Mouse (Mus musculus): Measurements from ENCODE around the gene Tmem186.

Tmem186 gene

GRCm38 (mm10) chr16:8666452-8666851 is 28.9 kb upstream of the Tmem186 start:
- DNase-seq = no peak

DNA sequence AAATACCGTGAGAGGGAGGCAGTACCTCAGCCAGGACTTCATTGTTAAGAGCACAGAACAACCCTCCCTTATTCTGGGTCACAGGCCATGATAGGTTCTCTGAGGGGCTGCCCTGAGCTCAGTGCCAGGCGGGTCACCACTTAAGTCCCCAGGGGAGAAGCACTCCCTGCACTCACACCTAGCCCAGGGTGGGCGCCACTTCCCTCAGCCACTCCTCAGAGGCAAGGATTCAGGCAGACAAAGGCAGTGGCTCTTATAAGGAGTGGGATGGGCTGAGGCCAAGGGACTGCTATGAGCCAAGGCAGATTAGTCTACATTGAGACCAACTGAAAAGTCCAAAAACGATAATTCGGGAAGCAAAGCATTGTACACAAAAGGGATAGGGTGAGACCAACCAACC is 27.9 kb upstream of the Tmem186 start:
- no peak for DNase-seq

GRCm38 (mm10) chr16:8663606-8664539 is 26.4 kb upstream of the Tmem186 start:
- peak; percentile 52 for DNase-seq

- DNase-seq = no peak
Observed at GRCm38 (mm10) chr16:8663022-8663421, 25.5 kb upstream of the Tmem186 start.

- no peak for DNase-seq
Observed at GRCm38 (mm10) chr16:8658764-8659163, 21.3 kb upstream of the Tmem186 start.

GRCm38 (mm10) chr16:8658349-8658748 is 20.8 kb upstream of the Tmem186 start:
- no peak for DNase-seq

DNA sequence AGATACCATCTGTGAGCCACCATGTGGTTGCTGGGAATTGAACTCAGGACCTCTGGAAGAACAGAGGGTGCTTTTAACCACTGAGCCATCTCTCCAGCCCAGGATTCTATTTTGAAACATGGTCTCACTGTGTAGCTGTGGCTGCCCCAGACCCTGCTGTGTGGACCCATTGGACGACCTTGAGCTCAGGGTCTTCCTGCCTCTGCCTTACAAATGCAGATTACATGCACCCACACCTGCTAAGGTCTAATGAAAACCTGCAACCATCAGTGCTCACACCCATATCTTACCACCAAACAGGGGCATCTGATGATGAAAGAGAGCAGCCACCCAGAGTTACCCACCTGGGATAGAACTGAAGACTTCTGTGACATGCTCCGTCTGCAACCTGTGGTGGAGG is 18.7 kb upstream of the Tmem186 start:
- DNase-seq = no peak

DNA sequence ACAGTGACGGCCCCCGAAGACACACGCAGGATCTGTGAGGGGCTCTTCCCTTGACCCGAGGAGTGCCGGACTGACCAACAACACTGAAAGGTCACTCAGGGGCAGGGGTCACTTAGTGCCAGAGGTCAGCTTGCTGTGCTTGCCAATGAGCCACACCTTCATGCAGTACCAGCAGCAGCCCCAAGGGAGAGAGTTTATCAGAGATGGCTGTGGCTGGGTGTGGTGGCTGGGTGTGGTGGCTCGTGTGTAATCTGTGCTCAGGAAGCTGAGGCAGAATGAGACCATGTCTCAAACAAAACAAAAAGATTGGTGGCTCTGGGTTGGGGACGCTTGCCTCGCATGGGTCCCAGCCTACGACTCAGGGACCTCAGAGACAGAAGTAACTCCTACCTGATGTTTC is 18.1 kb upstream of the Tmem186 start:
- no peak for DNase-seq

- no peak for DNase-seq
Observed at GRCm38 (mm10) chr16:8655108-8655507, 17.6 kb upstream of the Tmem186 start.

DNA sequence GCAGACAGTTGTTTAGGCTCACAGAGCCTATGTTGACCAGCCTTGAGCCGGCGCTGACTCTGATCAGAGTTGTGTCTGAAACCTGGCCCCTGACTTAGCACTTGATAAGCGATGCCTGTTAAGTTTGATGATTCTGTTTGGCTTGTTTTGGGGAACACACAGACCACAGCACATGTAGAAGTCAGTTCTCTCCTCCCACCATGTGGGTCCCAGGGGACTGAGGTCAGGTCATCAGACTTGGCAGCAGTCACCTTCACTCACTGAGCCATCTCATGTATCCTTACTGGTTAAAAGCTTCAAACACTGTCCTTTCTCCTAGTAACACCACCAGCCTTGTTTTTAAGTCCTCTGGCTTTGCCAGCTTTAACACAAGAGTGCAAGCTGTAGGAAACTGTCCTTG is 12.5 kb upstream of the Tmem186 start:
- no peak for DNase-seq

DNA sequence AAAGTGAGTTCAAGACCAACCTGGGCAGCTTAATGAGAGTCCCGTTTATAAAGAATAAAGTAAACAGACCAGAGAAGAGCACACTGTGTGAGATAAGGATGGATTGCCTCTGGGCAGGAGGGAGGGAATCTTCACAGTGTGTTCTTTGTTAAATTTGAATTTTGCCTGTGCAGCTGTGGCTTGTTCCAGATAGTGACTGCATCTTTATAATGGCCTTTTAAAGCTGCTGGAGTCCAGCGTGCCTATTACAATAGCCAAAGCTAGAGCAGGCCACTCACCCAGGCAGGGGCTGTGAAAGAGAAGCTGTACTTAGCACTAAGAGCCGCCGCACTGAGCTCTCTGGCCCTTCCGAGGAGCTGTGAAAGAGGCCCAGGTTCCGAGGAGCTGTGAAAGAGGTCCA is 8.0 kb upstream of the Tmem186 start:
- peak; percentile 56 for DNase-seq

- peak; percentile 48 for DNase-seq
Observed at GRCm38 (mm10) chr16:8643855-8644254, 6.3 kb upstream of the Tmem186 start.

DNA sequence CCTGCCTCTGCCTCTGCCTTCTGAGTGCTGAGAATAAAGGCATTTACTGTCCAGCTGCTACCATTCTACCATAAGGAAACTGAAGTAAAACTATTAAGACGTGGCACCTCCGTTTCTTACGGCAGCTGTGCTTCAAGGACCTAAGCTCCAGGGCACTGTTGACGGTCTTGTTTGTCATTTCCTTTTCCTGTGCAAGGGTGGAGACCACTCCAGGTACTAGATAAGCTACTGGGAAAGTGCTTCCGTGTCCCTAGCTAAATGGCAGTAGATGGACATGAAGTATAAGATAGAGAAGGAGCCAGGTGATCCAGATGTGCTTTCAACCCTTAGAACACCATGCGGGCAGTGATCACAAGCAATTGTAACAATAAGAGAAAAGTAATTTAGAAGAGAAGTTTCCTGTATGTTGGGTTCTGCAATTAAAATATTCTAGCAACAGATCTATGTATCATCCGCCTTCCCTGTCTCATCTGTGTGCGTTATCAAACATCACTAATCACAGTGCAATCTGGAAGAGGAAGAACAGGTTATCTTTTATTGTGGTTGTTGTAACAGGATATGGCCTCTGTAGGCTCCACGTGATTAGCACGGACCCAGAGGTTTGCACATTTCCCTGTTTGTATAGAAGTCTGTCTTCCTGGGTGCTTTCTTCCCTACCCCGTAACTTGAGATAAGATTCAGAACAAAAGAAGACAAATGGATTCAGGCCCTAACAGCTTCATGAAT is 2.1 kb upstream of the Tmem186 start:
- no peak for DNase-seq

DNA sequence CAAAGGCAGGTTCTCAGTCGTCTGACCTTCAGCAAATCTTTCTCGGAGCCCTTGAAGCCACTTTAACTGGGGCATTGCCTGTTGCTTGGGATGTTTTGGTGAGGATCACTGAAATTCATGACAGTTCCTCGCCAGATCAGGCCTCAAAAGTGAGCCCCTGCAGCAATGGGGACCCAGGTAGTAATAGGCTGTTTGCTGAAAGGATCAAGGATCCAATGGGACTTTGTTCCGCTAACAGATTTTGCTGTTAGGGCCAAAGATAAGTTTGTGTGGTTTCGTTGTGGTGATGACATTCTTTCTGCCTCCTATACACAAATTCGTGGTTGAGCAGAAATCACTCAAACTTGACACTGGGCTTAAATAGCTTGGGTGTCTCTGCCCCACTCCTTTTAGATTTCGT is 619 bp upstream of the Tmem186 start:
- no peak for DNase-seq

- no peak for DNase-seq
Observed at GRCm38 (mm10) chr16:8636867-8637216, 670 bp downstream of the Tmem186 start.

DNA sequence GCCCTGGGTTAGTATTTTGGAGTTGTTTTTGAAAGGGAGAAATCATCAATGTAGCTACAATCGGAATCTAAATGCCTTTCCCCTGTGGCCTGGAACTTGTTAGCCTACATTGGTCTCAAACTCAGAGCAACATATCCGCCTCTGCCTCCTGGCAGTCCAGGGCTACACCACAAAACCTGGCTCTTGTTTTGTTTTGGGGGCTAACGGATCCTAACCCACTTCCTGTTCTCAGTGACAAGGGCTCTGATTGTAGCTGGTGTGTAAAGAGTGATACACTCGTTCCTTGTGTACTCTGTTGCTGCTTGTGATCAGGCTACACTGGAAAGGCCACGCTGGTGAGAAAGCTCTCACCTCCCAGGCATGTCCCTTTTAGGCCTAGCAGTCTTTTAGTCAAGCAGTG is 6.1 kb downstream of the Tmem186 start:
- DNase-seq = no peak

DNA sequence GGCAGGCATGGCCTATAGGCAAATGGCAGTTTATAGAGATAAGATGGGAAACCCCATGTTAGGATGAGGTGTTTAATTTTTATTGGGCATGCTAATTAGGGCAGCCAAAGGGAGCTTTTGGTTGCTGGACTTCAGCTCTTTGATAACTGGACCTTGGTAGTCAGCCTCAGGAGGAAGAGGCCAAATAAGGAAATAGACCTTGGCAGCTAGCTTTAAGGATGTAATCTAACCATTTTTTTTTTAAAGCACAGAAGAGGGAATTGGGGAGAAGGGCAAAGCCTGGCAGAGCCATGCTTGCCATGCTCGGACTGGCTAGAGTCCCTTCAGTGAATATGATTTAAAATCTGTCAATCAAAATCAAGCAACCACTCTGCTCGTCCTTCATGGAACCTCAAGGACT is 7.1 kb downstream of the Tmem186 start:
- no peak for DNase-seq

- no peak for DNase-seq
Observed at GRCm38 (mm10) chr16:8620315-8621115, 17.0 kb downstream of the Tmem186 start.

GRCm38 (mm10) chr16:8619659-8620314 is 17.7 kb downstream of the Tmem186 start:
- no peak for DNase-seq

DNA sequence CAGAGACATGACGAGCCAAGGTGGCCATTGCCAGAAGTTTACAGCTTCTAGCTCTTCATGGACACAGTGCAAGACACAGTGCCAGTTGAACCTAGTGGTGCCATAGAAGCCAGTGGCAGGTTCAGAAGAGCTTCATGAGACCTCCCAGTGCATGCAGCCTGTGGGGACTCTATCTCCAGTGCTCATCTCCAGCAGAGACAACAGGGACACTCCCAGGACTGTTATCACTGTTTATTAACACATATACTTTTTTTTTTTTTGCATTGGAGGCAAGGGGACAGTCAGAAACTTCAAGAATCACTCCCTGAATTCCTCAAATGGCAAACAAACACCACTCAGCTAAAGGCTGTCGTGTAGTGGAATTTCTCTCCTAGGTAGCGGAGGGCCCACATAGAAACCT is 24.1 kb downstream of the Tmem186 start:
- DNase-seq = no peak

- no peak for DNase-seq
Observed at GRCm38 (mm10) chr16:8613039-8613438, 24.5 kb downstream of the Tmem186 start.

- DNase-seq = no peak
Observed at GRCm38 (mm10) chr16:8612214-8613005, 25.1 kb downstream of the Tmem186 start.
